Mouse (Mus musculus): ENCODE results near the gene Rbm48. TPM values are rescaled to one million over a fixed set of nuclear protein-coding genes. Genes with fewer than 3 reads are reported as not detected.
A peak's percentile ranks its signal among the peaks of the same experiment; 100 is the strongest.

Rbm48 gene
- polyA plus RNA-seq, 1 experiment: 2.9 TPM

- no peaks in the 10 kb centered on the region for H3K79me2 ChIP-seq (ENCODE audit: control insufficient read depth, insufficient read depth)
- no peaks in the 10 kb centered on the region for H3K27me3 ChIP-seq (ENCODE audit: control insufficient read depth, insufficient read depth, insufficient read length)
- TF ChIP-seq MYOG (IDR thresholded peaks at IDR 0.05; ENCODE audit: control insufficient read depth, extremely low read depth, insufficient read length) (no peak), CEBPB (IDR thresholded peaks at IDR 0.05; ENCODE audit: low read depth) (no peak)
- no peaks in the 10 kb centered on the region for H3K79me3 ChIP-seq (ENCODE audit: low read depth)
- no peak overlapping the region for H3K4me3 ChIP-seq (ENCODE audit: insufficient read depth, poor library complexity, severe bottlenecking)
- peaks cover 11% of the 10 kb centered on the region for H3K36me3 ChIP-seq (ENCODE audit: control insufficient read depth, insufficient read depth)
- H3ac ChIP-seq (ENCODE audit: control insufficient read depth, insufficient read length, low read depth): no peak overlapping the region
These were observed 10.7 kb upstream of the Rbm48 start for GRCm38 (mm10) chr5:3607114-3607513.

- H3K79me3 ChIP-seq (ENCODE audit: low read depth): no peaks in the 10 kb centered on the region
- no peak overlapping the region for H3ac ChIP-seq (ENCODE audit: control insufficient read depth, insufficient read length, low read depth)
- no peak for TF ChIP-seq MAX (IDR thresholded peaks at IDR 0.05)
- TF ChIP-seq FOSL1 (IDR thresholded peaks at IDR 0.05; ENCODE audit: insufficient read depth, low read length, poor library complexity, severe bottlenecking): no peak
- TF ChIP-seq MYOG (IDR thresholded peaks at IDR 0.05; ENCODE audit: control insufficient read depth, extremely low read depth, insufficient read length): no peak
- no peak for TF ChIP-seq USF1 (IDR thresholded peaks at IDR 0.05; ENCODE audit: low read depth)
- TF ChIP-seq MYOD1 (IDR thresholded peaks at IDR 0.05; ENCODE audit: control insufficient read depth, insufficient read length, low read depth): no peak
- no peak for TF ChIP-seq CTCF (IDR thresholded peaks at IDR 0.05; ENCODE audit: control insufficient read depth, insufficient read depth, insufficient read length)
- no peak for TF ChIP-seq CEBPB (IDR thresholded peaks at IDR 0.05; ENCODE audit: low read depth)
- no peak overlapping the region for H3K4me3 ChIP-seq (ENCODE audit: insufficient read depth, poor library complexity, severe bottlenecking)
- H3K36me3 ChIP-seq (ENCODE audit: control insufficient read depth, insufficient read depth): peaks cover 5% of the 10 kb centered on the region
- peaks cover under 1% of the 10 kb centered on the region for H3K79me2 ChIP-seq (ENCODE audit: control insufficient read depth, insufficient read depth)
- H3K27me3 ChIP-seq (ENCODE audit: control insufficient read depth, insufficient read depth, insufficient read length): no peaks in the 10 kb centered on the region
These were observed 4.4 kb upstream of the Rbm48 start for GRCm38 (mm10) chr5:3600790-3601189.

GRCm38 (mm10) chr5:3600298-3600697, 3.9 kb upstream of the Rbm48 start:
- TF ChIP-seq USF1 (IDR thresholded peaks at IDR 0.05; ENCODE audit: low read depth) (no peak), CTCF (IDR thresholded peaks at IDR 0.05; ENCODE audit: control insufficient read depth, insufficient read depth, insufficient read length) (no peak), MAX (IDR thresholded peaks at IDR 0.05) (no peak), MYOG (IDR thresholded peaks at IDR 0.05; ENCODE audit: control insufficient read depth, extremely low read depth, insufficient read length) (no peak), CEBPB (IDR thresholded peaks at IDR 0.05; ENCODE audit: low read depth) (no peak), MYOD1 (IDR thresholded peaks at IDR 0.05; ENCODE audit: control insufficient read depth, insufficient read length, low read depth) (no peak), FOSL1 (IDR thresholded peaks at IDR 0.05; ENCODE audit: insufficient read depth, low read length, poor library complexity, severe bottlenecking) (no peak)
- Histone ChIP-seq H3K4me3 (ENCODE audit: insufficient read depth, poor library complexity, severe bottlenecking) (no peak overlapping the region), H3ac (ENCODE audit: control insufficient read depth, insufficient read length, low read depth) (no peak overlapping the region), H3K36me3 (ENCODE audit: control insufficient read depth, insufficient read depth) (peaks cover under 1% of the 10 kb centered on the region), H3K79me2 (ENCODE audit: control insufficient read depth, insufficient read depth) (peaks cover 5% of the 10 kb centered on the region), H3K27me3 (ENCODE audit: control insufficient read depth, insufficient read depth, insufficient read length) (no peaks in the 10 kb centered on the region), H3K79me3 (ENCODE audit: low read depth) (peaks cover 4% of the 10 kb centered on the region)

- no peak for TF ChIP-seq MYOD1 (IDR thresholded peaks at IDR 0.05; ENCODE audit: control insufficient read depth, insufficient read length, low read depth)
- TF ChIP-seq MYOG (IDR thresholded peaks at IDR 0.05; ENCODE audit: control insufficient read depth, extremely low read depth, insufficient read length): no peak
- TF ChIP-seq CEBPB (IDR thresholded peaks at IDR 0.05; ENCODE audit: low read depth): no peak
- TF ChIP-seq USF1 (IDR thresholded peaks at IDR 0.05; ENCODE audit: low read depth): no peak
- TF ChIP-seq FOSL1 (IDR thresholded peaks at IDR 0.05; ENCODE audit: insufficient read depth, low read length, poor library complexity, severe bottlenecking): no peak
- no peaks in the 10 kb centered on the region for H3K27me3 ChIP-seq (ENCODE audit: control insufficient read depth, insufficient read depth, insufficient read length)
- peaks cover 20% of the 10 kb centered on the region for H3K79me2 ChIP-seq (ENCODE audit: control insufficient read depth, insufficient read depth)
- H3K36me3 ChIP-seq (ENCODE audit: control insufficient read depth, insufficient read depth): no peaks in the 10 kb centered on the region
- H3K79me3 ChIP-seq (ENCODE audit: low read depth): peaks cover 9% of the 10 kb centered on the region
- no peak overlapping the region for H3ac ChIP-seq (ENCODE audit: control insufficient read depth, insufficient read length, low read depth)
- no peak overlapping the region for H3K4me3 ChIP-seq (ENCODE audit: insufficient read depth, poor library complexity, severe bottlenecking)
These were observed 2.4 kb upstream of the Rbm48 start for GRCm38 (mm10) chr5:3598766-3599165.

GRCm38 (mm10) chr5:3597171-3597570, 786 bp upstream of the Rbm48 start:
- Histone ChIP-seq H3K36me3 (ENCODE audit: control insufficient read depth, insufficient read depth) (no peaks in the 10 kb centered on the region), H3K27me3 (ENCODE audit: control insufficient read depth, insufficient read depth, insufficient read length) (no peaks in the 10 kb centered on the region), H3K79me3 (ENCODE audit: low read depth) (peaks cover 9% of the 10 kb centered on the region), H3K4me3 (ENCODE audit: insufficient read depth, poor library complexity, severe bottlenecking) (no peak overlapping the region), H3ac (ENCODE audit: control insufficient read depth, insufficient read length, low read depth) (no peak overlapping the region), H3K79me2 (ENCODE audit: control insufficient read depth, insufficient read depth) (peaks cover 32% of the 10 kb centered on the region)
- TF ChIP-seq CTCF (IDR thresholded peaks at IDR 0.05; ENCODE audit: control insufficient read depth, insufficient read depth, insufficient read length) (no peak), MYOG (IDR thresholded peaks at IDR 0.05; ENCODE audit: control insufficient read depth, extremely low read depth, insufficient read length) (no peak), MYOD1 (IDR thresholded peaks at IDR 0.05; ENCODE audit: control insufficient read depth, insufficient read length, low read depth) (no peak), USF1 (IDR thresholded peaks at IDR 0.05; ENCODE audit: low read depth) (no peak), CEBPB (IDR thresholded peaks at IDR 0.05; ENCODE audit: low read depth) (no peak), MAX (IDR thresholded peaks at IDR 0.05) (no peak), FOSL1 (IDR thresholded peaks at IDR 0.05; ENCODE audit: insufficient read depth, low read length, poor library complexity, severe bottlenecking) (no peak)

- no peaks in the 10 kb centered on the region for H3K27me3 ChIP-seq (ENCODE audit: control insufficient read depth, insufficient read depth, insufficient read length)
- TF ChIP-seq CEBPB (IDR thresholded peaks at IDR 0.05; ENCODE audit: low read depth): no peak
- peak; percentile 75 for TF ChIP-seq MAX (IDR thresholded peaks at IDR 0.05)
- TF ChIP-seq USF1 (IDR thresholded peaks at IDR 0.05; ENCODE audit: low read depth): no peak
- peak; percentile 34 for TF ChIP-seq CTCF (IDR thresholded peaks at IDR 0.05; ENCODE audit: control insufficient read depth, insufficient read depth, insufficient read length)
- TF ChIP-seq FOSL1 (IDR thresholded peaks at IDR 0.05; ENCODE audit: insufficient read depth, low read length, poor library complexity, severe bottlenecking): no peak
- no peak for TF ChIP-seq MYOG (IDR thresholded peaks at IDR 0.05; ENCODE audit: control insufficient read depth, extremely low read depth, insufficient read length)
- TF ChIP-seq MYOD1 (IDR thresholded peaks at IDR 0.05; ENCODE audit: control insufficient read depth, insufficient read length, low read depth): no peak
- H3K79me2 ChIP-seq (ENCODE audit: control insufficient read depth, insufficient read depth): peaks cover 32% of the 10 kb centered on the region
- no peaks in the 10 kb centered on the region for H3K36me3 ChIP-seq (ENCODE audit: control insufficient read depth, insufficient read depth)
- H3K4me3 ChIP-seq (ENCODE audit: insufficient read depth, poor library complexity, severe bottlenecking): peak within 1 kb of the TSS; percentile 85
- peaks cover 9% of the 10 kb centered on the region for H3K79me3 ChIP-seq (ENCODE audit: low read depth)
- H3ac ChIP-seq (ENCODE audit: control insufficient read depth, insufficient read length, low read depth): peak within 1 kb of the TSS; percentile 87
These were observed 539 bp downstream of the Rbm48 start, which contains the start of gene Pex1 for GRCm38 (mm10) chr5:3595693-3596398. Pex1 (plus strand) TSS chr5:3596066.

All from C2C12 (cell line).